Mouse (Mus musculus) hindbrain, embryonic 13.5 days (tissue): ENCODE results near the gene Prkcq. TPM values are rescaled to one million over a fixed set of nuclear protein-coding genes. Genes with fewer than 3 reads are reported as not detected.

Source experiments
- ATAC-seq: fragments of 200-750 bp; cut with Nextera tagmentation; 2 replicates; pipeline ENCODE4 v1.8.0; 2017; ENCODE audit warnings: moderate TSS enrichment; ENCODE audit not compliant: low FRiP score
- H3K27ac ChIP-seq: fragments of 300-500 bp; sonication (generic); 2 replicates; pipeline ENCODE4 v1.5.1; 2015; ENCODE audit warnings: inconsistent platforms, mild to moderate bottlenecking, moderate library complexity
- H3K27me3 ChIP-seq: fragments of 300-500 bp; sonication (generic); 2 replicates; pipeline ENCODE4 v1.6.1; 2015; ENCODE audit warnings: mild to moderate bottlenecking, inconsistent platforms
- H3K36me3 ChIP-seq: fragments of 300-500 bp; sonication (generic); 2 replicates; pipeline ENCODE4 v1.6.1; 2015; ENCODE audit warnings: mild to moderate bottlenecking, inconsistent platforms
- H3K4me1 ChIP-seq: fragments of 300-500 bp; sonication (generic); replicated peaks from 2 replicates; pipeline ENCODE4 v1.6.1; 2015; ENCODE audit warnings: inconsistent platforms
- H3K4me2 ChIP-seq: fragments of 300-500 bp; sonication (generic); 2 replicates; pipeline ENCODE4 v1.6.1; 2015; ENCODE audit warnings: inconsistent platforms, mild to moderate bottlenecking, moderate library complexity
- H3K4me3 ChIP-seq: fragments of 300-500 bp; sonication (generic); 2 replicates; pipeline ENCODE4 v1.5.1; 2015; ENCODE audit warnings: mild to moderate bottlenecking, inconsistent platforms
- H3K9ac ChIP-seq: fragments of 300-500 bp; sonication (generic); 2 replicates; pipeline ENCODE4 v1.6.1; 2015; ENCODE audit warnings: mild to moderate bottlenecking, inconsistent platforms
- H3K9me3 ChIP-seq: fragments of 300-500 bp; sonication (generic); 2 replicates; pipeline ENCODE4 v1.6.1; 2016; ENCODE audit warnings: inconsistent platforms
- WGBS: fragments of 180-500 bp; shearing (Covaris S2); methylation state at CpG from one replicate; pipeline ENCODE4 v1.1.7; 2015; 5-methylcytosine and 5-hydroxymethylcytosine counted together
- polyA plus RNA-seq: library from polyadenylated mRNA; unstranded; fragments of >200 nt; fragmentation: Nextera tagmentation; extraction: Ambion mirVana; gene quantifications from 2 replicates; pipeline ENCODE4 v1.2.1, GENCODE M21; 2015

Prkcq gene
- polyA plus RNA-seq, 1 experiment from 2014 or later, result 7.2 TPM

- no peaks in the 10 kb centered on the region for H3K4me1 ChIP-seq
- H3K27me3 ChIP-seq, result no peaks in the 10 kb centered on the region
- ATAC-seq, result no peak
- H3K36me3 ChIP-seq, result no peaks in the 10 kb centered on the region
- H3K4me3 ChIP-seq, result no peak overlapping the region
- no peaks in the 10 kb centered on the region for H3K9me3 ChIP-seq
- H3K4me2 ChIP-seq, result no peak overlapping the region
- H3K27ac ChIP-seq, result no peak overlapping the region
- 89% methylated on average over 4 of the region's 4 CpGs for WGBS
- no peak overlapping the region for H3K9ac ChIP-seq
Observed at GRCm38 (mm10) chr2:11189150-11189767, 17.4 kb downstream of the Prkcq start.

DNA sequence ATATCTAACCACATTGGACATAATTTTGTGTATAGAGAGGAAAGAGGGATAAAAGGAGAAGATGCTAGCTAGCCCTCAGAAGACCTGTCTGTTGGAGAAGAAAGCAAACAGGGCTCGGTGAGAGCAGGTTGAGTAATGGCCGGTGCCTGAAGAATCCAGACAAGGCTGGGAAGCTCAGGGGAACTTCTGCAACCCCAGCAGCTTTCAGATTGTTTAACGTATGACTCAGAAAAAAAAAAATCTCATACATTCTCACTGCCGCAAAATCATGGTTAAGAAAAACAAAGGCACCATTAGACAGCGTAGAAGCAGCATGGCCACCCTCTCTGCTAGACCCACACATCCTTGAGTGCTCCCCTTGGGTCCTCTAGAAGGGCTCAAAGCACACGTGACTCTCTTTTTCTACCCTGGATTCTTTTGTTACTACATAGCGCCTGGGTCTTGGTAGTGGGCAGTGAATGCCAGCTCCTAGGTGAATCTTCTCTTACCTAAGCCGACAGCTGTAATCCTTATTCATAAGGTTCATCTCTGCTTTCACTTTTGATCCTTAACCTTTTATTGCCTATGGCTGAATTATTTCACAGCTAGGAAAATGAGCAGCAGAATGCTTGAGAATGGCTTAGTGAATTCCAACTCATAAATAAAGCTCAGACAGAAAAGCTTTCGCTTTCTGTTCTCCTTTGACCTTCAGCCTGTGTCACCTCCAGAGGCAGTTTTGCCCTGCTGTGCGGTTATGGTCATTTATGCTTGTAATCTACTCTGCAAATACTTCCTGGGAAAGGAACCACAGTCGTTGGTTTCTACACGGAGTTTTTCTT is 20.6 kb downstream of the Prkcq start:
- Histone ChIP-seq H3K36me3 (no peaks in the 10 kb centered on the region), H3K4me2 (no peak overlapping the region), H3K9ac (no peak overlapping the region), H3K27me3 (no peaks in the 10 kb centered on the region), H3K4me3 (no peak overlapping the region), H3K27ac (no peak overlapping the region), H3K4me1 (no peaks in the 10 kb centered on the region), H3K9me3 (no peaks in the 10 kb centered on the region)
- WGBS, result 72% methylated on average over 12 of the region's 12 CpGs
- no peak for ATAC-seq

DNA sequence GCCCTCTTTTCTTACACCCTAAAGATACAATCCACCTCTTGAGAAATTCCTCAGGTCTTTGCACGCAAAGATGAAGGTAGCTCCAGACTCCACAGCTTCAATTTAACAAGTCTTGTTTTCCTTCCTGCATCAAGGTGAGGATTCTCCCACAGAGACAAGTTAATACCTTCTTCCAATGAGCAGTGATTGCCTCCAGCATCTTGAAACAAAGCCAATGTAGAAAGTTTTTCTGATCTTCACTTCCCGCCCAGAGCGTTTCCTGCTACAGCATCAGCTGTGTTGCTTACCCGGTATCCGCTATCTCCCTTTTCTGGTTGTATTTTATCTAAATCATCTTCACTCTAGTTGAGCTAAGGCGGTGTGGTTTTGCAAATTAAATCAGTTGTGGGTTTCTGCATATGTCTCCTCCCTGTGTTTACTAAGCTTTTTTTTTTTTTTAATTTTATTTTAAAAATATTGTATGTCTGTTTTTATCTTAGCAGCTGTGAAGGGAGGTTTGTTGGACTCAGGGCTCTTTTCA is 21.3 kb downstream of the Prkcq start:
- Histone ChIP-seq H3K27me3 (no peaks in the 10 kb centered on the region), H3K27ac (no peak overlapping the region), H3K9ac (no peak overlapping the region), H3K9me3 (no peaks in the 10 kb centered on the region), H3K4me1 (no peaks in the 10 kb centered on the region), H3K4me3 (no peak overlapping the region), H3K4me2 (no peak overlapping the region), H3K36me3 (no peaks in the 10 kb centered on the region)
- 93% methylated on average over 6 of the region's 6 CpGs for WGBS
- no peak for ATAC-seq

GRCm38 (mm10) chr2:11194732-11195340 is 22.9 kb downstream of the Prkcq start:
- WGBS, result 88% methylated on average over 5 of the region's 5 CpGs
- H3K4me3 ChIP-seq, result no peak overlapping the region
- no peak overlapping the region for H3K9ac ChIP-seq
- no peak overlapping the region for H3K4me2 ChIP-seq
- no peaks in the 10 kb centered on the region for H3K36me3 ChIP-seq
- H3K4me1 ChIP-seq, result no peaks in the 10 kb centered on the region
- no peaks in the 10 kb centered on the region for H3K9me3 ChIP-seq
- H3K27ac ChIP-seq, result no peak overlapping the region
- no peak for ATAC-seq
- H3K27me3 ChIP-seq, result no peaks in the 10 kb centered on the region

GRCm38 (mm10) chr2:11196071-11196470 is 24.2 kb downstream of the Prkcq start:
- 92% methylated on average over 2 of the region's 2 CpGs for WGBS
- no peak overlapping the region for H3K4me3 ChIP-seq
- H3K9ac ChIP-seq, result no peak overlapping the region
- H3K27ac ChIP-seq, result no peak overlapping the region
- no peak overlapping the region for H3K4me2 ChIP-seq
- no peaks in the 10 kb centered on the region for H3K9me3 ChIP-seq
- no peaks in the 10 kb centered on the region for H3K36me3 ChIP-seq
- H3K4me1 ChIP-seq, result no peaks in the 10 kb centered on the region
- no peaks in the 10 kb centered on the region for H3K27me3 ChIP-seq
- ATAC-seq, result no peak

DNA sequence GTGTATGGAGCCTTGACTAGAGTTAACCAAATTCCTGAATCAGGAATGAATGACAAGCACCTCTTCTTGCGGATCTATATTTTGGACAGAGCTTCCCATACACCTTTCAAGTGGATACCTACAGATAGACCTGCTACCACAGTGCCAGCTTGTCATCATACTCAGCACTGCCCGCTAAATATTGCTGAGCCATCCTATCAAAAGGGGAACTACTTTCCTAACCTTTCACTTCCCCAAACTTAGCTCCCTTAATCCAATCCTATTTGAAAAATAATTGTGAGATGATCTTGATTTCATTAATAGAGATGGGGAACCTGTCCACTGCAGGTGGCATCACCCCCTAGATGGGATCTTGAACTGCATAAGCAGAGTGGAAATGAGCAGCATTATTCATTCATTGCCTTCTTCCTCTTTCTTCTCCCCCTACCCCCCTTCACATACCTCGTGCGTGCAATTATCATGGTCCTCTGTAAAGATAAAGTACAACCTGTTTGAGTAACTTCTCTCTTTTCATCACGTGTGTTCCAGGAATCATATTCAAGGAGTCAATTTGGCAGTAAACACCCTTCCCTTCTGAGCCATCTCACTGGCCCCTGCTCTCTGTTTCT is 25.1 kb downstream of the Prkcq start:
- ATAC-seq, result no peak
- 85% methylated on average over 5 of the region's 5 CpGs for WGBS

DNA sequence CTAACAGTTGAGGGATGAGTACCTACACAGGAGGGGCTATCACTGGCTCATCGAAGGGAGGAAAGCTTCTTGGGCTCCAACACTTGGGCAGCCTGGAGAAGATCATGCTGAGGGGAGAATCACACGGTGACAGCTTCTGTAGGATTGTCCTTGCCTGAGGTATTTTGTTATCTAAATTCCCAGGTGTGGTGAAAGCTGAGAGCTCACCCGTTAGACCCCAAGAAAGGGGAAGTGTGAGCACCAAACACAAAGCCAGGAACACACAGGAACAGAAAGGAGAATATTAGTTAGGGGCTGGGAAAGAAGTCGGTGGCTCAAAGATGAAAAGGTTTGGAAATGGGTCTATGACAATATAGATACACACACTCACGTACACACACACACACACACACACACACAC is 27.7 kb downstream of the Prkcq start:
- no peak overlapping the region for H3K9ac ChIP-seq
- H3K4me3 ChIP-seq, result no peak overlapping the region
- H3K9me3 ChIP-seq, result no peaks in the 10 kb centered on the region
- H3K4me1 ChIP-seq, result no peaks in the 10 kb centered on the region
- no peak overlapping the region for H3K4me2 ChIP-seq
- H3K27ac ChIP-seq, result no peak overlapping the region
- no peaks in the 10 kb centered on the region for H3K27me3 ChIP-seq
- WGBS, result 89% methylated on average over 5 of the region's 5 CpGs
- no peak for ATAC-seq
- H3K36me3 ChIP-seq, result no peaks in the 10 kb centered on the region

More for the DNA sequence above, 25.1 kb downstream of the Prkcq start:
- no peaks in the 10 kb centered on the region for H3K27me3 ChIP-seq
- H3K27ac ChIP-seq, result no peak overlapping the region
- no peaks in the 10 kb centered on the region for H3K36me3 ChIP-seq
- no peaks in the 10 kb centered on the region for H3K9me3 ChIP-seq
- no peak overlapping the region for H3K4me2 ChIP-seq
- H3K4me1 ChIP-seq, result no peaks in the 10 kb centered on the region
- H3K9ac ChIP-seq, result no peak overlapping the region
- H3K4me3 ChIP-seq, result no peak overlapping the region

DNA sequence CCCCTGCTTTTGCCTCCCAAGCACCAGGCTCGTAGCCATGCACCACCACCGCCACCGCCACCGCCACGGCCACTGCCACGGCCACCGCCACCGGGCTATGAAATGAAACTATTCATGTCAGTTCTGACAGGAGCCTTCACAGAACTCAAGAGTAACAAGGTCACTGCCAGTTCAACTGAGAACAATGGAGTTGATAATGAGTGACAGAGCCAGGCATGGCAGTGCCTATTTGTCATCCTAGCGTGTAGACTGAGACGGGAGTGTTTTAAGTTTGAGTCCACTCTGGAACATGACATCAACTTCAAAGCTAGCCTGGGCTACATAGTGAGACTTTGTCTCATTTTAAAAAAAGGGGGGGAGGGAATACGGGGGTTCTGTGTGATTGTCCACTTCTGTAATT is 30.9 kb downstream of the Prkcq start:
- no peaks in the 10 kb centered on the region for H3K27me3 ChIP-seq
- no peaks in the 10 kb centered on the region for H3K36me3 ChIP-seq
- ATAC-seq, result no peak
- H3K4me1 ChIP-seq, result no peaks in the 10 kb centered on the region
- no peak overlapping the region for H3K9ac ChIP-seq
- H3K9me3 ChIP-seq, result no peaks in the 10 kb centered on the region
- 84% methylated on average over 11 of the region's 11 CpGs for WGBS
- no peak overlapping the region for H3K27ac ChIP-seq
- no peak overlapping the region for H3K4me3 ChIP-seq
- no peak overlapping the region for H3K4me2 ChIP-seq

GRCm38 (mm10) chr2:11203261-11203660 is 31.4 kb downstream of the Prkcq start:
- H3K27ac ChIP-seq, result no peak overlapping the region
- H3K9me3 ChIP-seq, result no peaks in the 10 kb centered on the region
- no peak overlapping the region for H3K4me2 ChIP-seq
- H3K36me3 ChIP-seq, result no peaks in the 10 kb centered on the region
- H3K4me3 ChIP-seq, result no peak overlapping the region
- H3K4me1 ChIP-seq, result no peaks in the 10 kb centered on the region
- H3K9ac ChIP-seq, result no peak overlapping the region
- 74% methylated on average over 5 of the region's 5 CpGs for WGBS
- H3K27me3 ChIP-seq, result no peaks in the 10 kb centered on the region
- no peak for ATAC-seq

GRCm38 (mm10) chr2:11204232-11204631 is 32.3 kb downstream of the Prkcq start:
- WGBS, result 68% methylated on average over 5 of the region's 5 CpGs
- Histone ChIP-seq H3K27ac (no peak overlapping the region), H3K9ac (no peak overlapping the region), H3K4me2 (no peak overlapping the region), H3K27me3 (no peaks in the 10 kb centered on the region), H3K9me3 (no peaks in the 10 kb centered on the region), H3K4me1 (no peaks in the 10 kb centered on the region), H3K4me3 (no peak overlapping the region), H3K36me3 (no peaks in the 10 kb centered on the region)
- ATAC-seq, result no peak

GRCm38 (mm10) chr2:11204961-11205360 is 33.1 kb downstream of the Prkcq start:
- Histone ChIP-seq H3K27me3 (no peaks in the 10 kb centered on the region), H3K4me3 (no peak overlapping the region), H3K4me1 (peaks cover 1% of the 10 kb centered on the region; the same call in 1 of the 2 replicates), H3K4me2 (no peak overlapping the region), H3K27ac (no peak overlapping the region), H3K9me3 (no peaks in the 10 kb centered on the region), H3K36me3 (no peaks in the 10 kb centered on the region), H3K9ac (no peak overlapping the region)
- no peak for ATAC-seq
- 92% methylated on average over 9 of the region's 9 CpGs for WGBS

DNA sequence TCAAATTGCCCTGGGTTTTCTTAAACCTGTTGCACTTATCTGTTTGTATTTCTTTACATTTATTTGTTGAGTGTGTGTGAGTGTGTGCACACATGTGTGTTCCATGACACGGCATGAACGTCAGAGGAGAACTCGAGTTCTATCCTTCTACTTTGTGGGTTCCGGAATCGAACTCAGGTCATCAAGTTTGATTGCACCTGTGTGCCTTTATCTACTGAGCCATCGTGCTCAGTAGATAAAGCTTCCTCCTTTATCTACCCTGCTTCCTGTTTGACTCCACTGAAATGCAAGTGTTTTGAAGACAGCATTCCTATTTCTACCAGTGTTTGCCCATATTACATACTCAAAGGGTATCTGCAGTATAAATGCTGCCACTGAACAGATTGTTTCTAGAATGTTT is 33.8 kb downstream of the Prkcq start:
- Histone ChIP-seq H3K4me2 (no peak overlapping the region), H3K9ac (no peak overlapping the region), H3K4me1 (peaks cover 9% of the 10 kb centered on the region), H3K36me3 (no peaks in the 10 kb centered on the region), H3K4me3 (no peak overlapping the region), H3K9me3 (no peaks in the 10 kb centered on the region), H3K27me3 (no peaks in the 10 kb centered on the region), H3K27ac (no peak overlapping the region)
- 93% methylated on average over 6 of the region's 6 CpGs for WGBS
- ATAC-seq, result no peak
